Mouse (Mus musculus): ENCODE measurements at regions not wholly inside any gene's neighbourhood (a gene's known extent, or its start where the extent isn't known, plus 50 kb on each side); places are given as distances from the start of the nearest gene placed in this dataset.

- 39% methylated on average over 3 of the region's 3 CpGs for WGBS
- ATAC-seq (ENCODE audit: insufficient number of reproducible peaks, low FRiP score, low TSS enrichment, low read depth) (no peak), DNase-seq (ENCODE audit: low spot score) (no peak)
- H3K4me3 ChIP-seq (ENCODE audit: low read depth, low read length) = no peak overlapping the region
- no peak overlapping the region for H3K4me2 ChIP-seq (ENCODE audit: low read depth, severe bottlenecking)
- H3K9me3 ChIP-seq (ENCODE audit: control insufficient read depth, low read length) = no peaks in the 10 kb centered on the region
- H3K4me1 ChIP-seq (ENCODE audit: control insufficient read depth, insufficient read depth, low read length) = 0 out of 2 replicates have a peak, but pooled peaks cover 2% of the 10 kb centered on the region
- no peak overlapping the region for H3K27ac ChIP-seq (replicated peaks; ENCODE audit: low read depth, low read length)
- H3K36me3 ChIP-seq (ENCODE audit: control insufficient read depth, insufficient read depth, low read length) = no peaks in the 10 kb centered on the region
- no peak overlapping the region for H3K9ac ChIP-seq (ENCODE audit: low read length)
- H3K27me3 ChIP-seq (ENCODE audit: control insufficient read depth, insufficient read depth, low read length) = no peaks in the 10 kb centered on the region
These were observed 138.4 kb upstream of the Eya4 start for GRCm38 (mm10) chr10:23488996-23489395.

DNA sequence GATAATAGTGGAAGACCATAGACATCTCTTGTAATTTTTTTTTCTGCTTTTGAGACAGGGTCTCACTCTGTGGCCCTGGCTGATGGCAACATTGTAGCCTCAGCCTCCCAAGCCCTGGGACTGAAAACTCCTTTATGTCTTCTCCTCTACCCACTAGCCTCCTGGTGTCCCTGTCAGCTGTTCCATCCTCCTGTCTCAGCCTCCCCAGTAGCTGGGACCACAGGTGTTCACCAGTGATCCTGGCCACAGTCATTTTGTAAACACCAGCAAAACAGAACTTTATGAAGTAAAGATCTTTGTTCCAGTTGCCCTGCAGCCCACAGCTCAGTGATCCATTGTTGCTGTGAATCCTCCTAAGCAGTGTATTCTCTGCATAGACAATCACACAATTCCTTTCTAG lies 129.9 kb upstream of the Eya4 start:
- Histone ChIP-seq H3K9me3 (ENCODE audit: control insufficient read depth, low read length) (no peaks in the 10 kb centered on the region), H3K4me1 (ENCODE audit: control insufficient read depth, insufficient read depth, low read length) (no peaks in the 10 kb centered on the region), H3K36me3 (ENCODE audit: control insufficient read depth, insufficient read depth, low read length) (no peaks in the 10 kb centered on the region), H3K9ac (ENCODE audit: low read length) (no peak overlapping the region), H3K4me2 (ENCODE audit: low read depth, severe bottlenecking) (no peak overlapping the region), H3K27ac (replicated peaks; ENCODE audit: low read depth, low read length) (no peak overlapping the region), H3K27me3 (ENCODE audit: control insufficient read depth, insufficient read depth, low read length) (no peaks in the 10 kb centered on the region), H3K4me3 (ENCODE audit: low read depth, low read length) (no peak overlapping the region)
- no peak for ATAC-seq (ENCODE audit: insufficient number of reproducible peaks, low FRiP score, low TSS enrichment, low read depth)
- DNase-seq (ENCODE audit: low spot score) = no peak

DNA sequence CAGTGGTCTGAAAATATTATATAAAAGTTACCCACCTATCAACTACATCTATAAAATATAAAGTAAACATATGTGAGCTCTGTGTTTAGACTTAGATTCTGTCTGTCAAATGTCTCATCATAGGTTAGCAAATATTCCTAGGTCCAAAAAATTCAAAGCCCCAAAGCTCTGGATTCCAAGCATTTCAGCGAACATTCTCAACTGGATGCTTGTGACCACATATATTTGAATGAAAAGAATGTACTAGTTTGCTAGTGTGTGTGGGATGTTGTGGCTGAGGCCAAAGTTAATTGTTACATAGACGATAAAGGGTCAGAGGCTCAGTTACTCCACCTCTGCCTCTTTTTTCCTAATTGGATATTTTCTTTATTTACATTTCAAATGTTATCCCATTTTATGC lies 128.3 kb upstream of the Eya4 start:
- no peaks in the 10 kb centered on the region for H3K36me3 ChIP-seq (ENCODE audit: control insufficient read depth, insufficient read depth, low read length)
- no peak for ATAC-seq (ENCODE audit: insufficient number of reproducible peaks, low FRiP score, low TSS enrichment, low read depth)
- no peak overlapping the region for H3K9ac ChIP-seq (ENCODE audit: low read length)
- no peak overlapping the region for H3K4me3 ChIP-seq (ENCODE audit: low read depth, low read length)
- no peaks in the 10 kb centered on the region for H3K27me3 ChIP-seq (ENCODE audit: control insufficient read depth, insufficient read depth, low read length)
- H3K4me2 ChIP-seq (ENCODE audit: low read depth, severe bottlenecking) = no peak overlapping the region
- WGBS = 93% methylated on average over 2 of the region's 2 CpGs
- no peak for DNase-seq (ENCODE audit: low spot score)
- no peaks in the 10 kb centered on the region for H3K4me1 ChIP-seq (ENCODE audit: control insufficient read depth, insufficient read depth, low read length)
- H3K27ac ChIP-seq (replicated peaks; ENCODE audit: low read depth, low read length) = no peak overlapping the region
- H3K9me3 ChIP-seq (ENCODE audit: control insufficient read depth, low read length) = no peaks in the 10 kb centered on the region

DNA sequence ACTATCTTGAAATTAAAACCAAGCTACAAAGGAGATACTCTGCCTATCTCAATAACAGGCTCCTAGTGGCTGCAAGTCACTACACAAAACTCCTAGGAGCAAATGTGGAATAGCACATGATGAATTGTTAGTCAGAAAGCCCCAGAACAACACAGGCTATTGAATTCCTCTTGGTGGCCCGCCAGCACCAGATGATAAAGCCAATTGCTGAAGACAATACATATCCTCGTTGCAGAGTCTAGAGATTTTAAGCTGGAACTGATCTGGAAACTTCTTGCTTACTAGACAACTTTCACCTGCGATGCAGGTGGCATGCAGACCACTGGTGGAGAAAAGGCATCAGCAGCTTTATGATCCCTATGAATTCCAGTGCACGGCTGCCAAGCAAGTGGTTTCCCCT lies 126.5 kb upstream of the Eya4 start:
- Histone ChIP-seq H3K27me3 (ENCODE audit: control insufficient read depth, insufficient read depth, low read length) (no peaks in the 10 kb centered on the region), H3K9ac (ENCODE audit: low read length) (no peak overlapping the region), H3K36me3 (ENCODE audit: control insufficient read depth, insufficient read depth, low read length) (no peaks in the 10 kb centered on the region), H3K4me3 (ENCODE audit: low read depth, low read length) (no peak overlapping the region), H3K4me1 (ENCODE audit: control insufficient read depth, insufficient read depth, low read length) (no peaks in the 10 kb centered on the region), H3K27ac (replicated peaks; ENCODE audit: low read depth, low read length) (no peak overlapping the region), H3K9me3 (ENCODE audit: control insufficient read depth, low read length) (no peaks in the 10 kb centered on the region), H3K4me2 (ENCODE audit: low read depth, severe bottlenecking) (no peak overlapping the region)
- DNase-seq (ENCODE audit: low spot score) (no peak), ATAC-seq (ENCODE audit: insufficient number of reproducible peaks, low FRiP score, low TSS enrichment, low read depth) (no peak)
- WGBS = 85% methylated on average over 4 of the region's 4 CpGs

GRCm38 (mm10) chr10:23450997-23451396 lies 100.4 kb upstream of the Eya4 start:
- no peak for ATAC-seq (ENCODE audit: insufficient number of reproducible peaks, low FRiP score, low TSS enrichment, low read depth)
- H3K27me3 ChIP-seq (ENCODE audit: control insufficient read depth, insufficient read depth, low read length) = no peaks in the 10 kb centered on the region
- no peak overlapping the region for H3K27ac ChIP-seq (replicated peaks; ENCODE audit: low read depth, low read length)
- peak; percentile 43 for DNase-seq (ENCODE audit: low spot score)
- H3K9ac ChIP-seq (ENCODE audit: low read length) = no peak overlapping the region
- H3K4me3 ChIP-seq (ENCODE audit: low read depth, low read length) = no peak overlapping the region
- 92% methylated on average over 3 of the region's 3 CpGs for WGBS
- no peaks in the 10 kb centered on the region for H3K9me3 ChIP-seq (ENCODE audit: control insufficient read depth, low read length)
- H3K4me1 ChIP-seq (ENCODE audit: control insufficient read depth, insufficient read depth, low read length) = peaks cover 16% of the 10 kb centered on the region
- no peaks in the 10 kb centered on the region for H3K36me3 ChIP-seq (ENCODE audit: control insufficient read depth, insufficient read depth, low read length)
- H3K4me2 ChIP-seq (ENCODE audit: low read depth, severe bottlenecking) = no peak overlapping the region

GRCm38 (mm10) chr10:23450647-23450979 lies 100.0 kb upstream of the Eya4 start:
- no peaks in the 10 kb centered on the region for H3K36me3 ChIP-seq (ENCODE audit: control insufficient read depth, insufficient read depth, low read length)
- H3K4me2 ChIP-seq (ENCODE audit: low read depth, severe bottlenecking) = no peak overlapping the region
- no peak for DNase-seq (ENCODE audit: low spot score)
- ATAC-seq (ENCODE audit: insufficient number of reproducible peaks, low FRiP score, low TSS enrichment, low read depth) = no peak
- H3K27ac ChIP-seq (replicated peaks; ENCODE audit: low read depth, low read length) = 0 out of 2 replicates have a peak overlapping the region, but pooled peaks have one; percentile 1
- no peak overlapping the region for H3K4me3 ChIP-seq (ENCODE audit: low read depth, low read length)
- no peak overlapping the region for H3K9ac ChIP-seq (ENCODE audit: low read length)
- H3K4me1 ChIP-seq (ENCODE audit: control insufficient read depth, insufficient read depth, low read length) = peaks cover 16% of the 10 kb centered on the region
- 67% methylated on average over 3 of the region's 3 CpGs for WGBS
- H3K27me3 ChIP-seq (ENCODE audit: control insufficient read depth, insufficient read depth, low read length) = no peaks in the 10 kb centered on the region
- no peaks in the 10 kb centered on the region for H3K9me3 ChIP-seq (ENCODE audit: control insufficient read depth, low read length)

- 24% methylated on average over 19 of the region's 19 CpGs for WGBS
- ATAC-seq (ENCODE audit: insufficient number of reproducible peaks, low FRiP score, low TSS enrichment, low read depth) = peak; percentile 67
- no peak overlapping the region for H3K4me3 ChIP-seq (ENCODE audit: low read depth, low read length)
These were observed 99.5 kb upstream of the Eya4 start for GRCm38 (mm10) chr10:23449860-23450646.

GRCm38 (mm10) chr10:23448976-23449859 lies 98.6 kb upstream of the Eya4 start:
- H3K27ac ChIP-seq (replicated peaks; ENCODE audit: low read depth, low read length) = no peak overlapping the region; the same call in 1 of the 2 replicates
- no peak overlapping the region; the same call in 1 of the 2 replicates for H3K9ac ChIP-seq (ENCODE audit: low read length)
- DNase-seq (ENCODE audit: low spot score) (peak; percentile 56), ATAC-seq (ENCODE audit: insufficient number of reproducible peaks, low FRiP score, low TSS enrichment, low read depth) (peak; percentile 85)
- WGBS = 27% methylated on average over 16 of the region's 16 CpGs
- H3K4me2 ChIP-seq (ENCODE audit: low read depth, severe bottlenecking) = peak overlapping the region; percentile 33
- no peak overlapping the region for H3K4me3 ChIP-seq (ENCODE audit: low read depth, low read length)
- no peaks in the 10 kb centered on the region for H3K9me3 ChIP-seq (ENCODE audit: control insufficient read depth, low read length)
- no peaks in the 10 kb centered on the region for H3K36me3 ChIP-seq (ENCODE audit: control insufficient read depth, insufficient read depth, low read length)
- H3K27me3 ChIP-seq (ENCODE audit: control insufficient read depth, insufficient read depth, low read length) = no peaks in the 10 kb centered on the region
- H3K4me1 ChIP-seq (ENCODE audit: control insufficient read depth, insufficient read depth, low read length) = peaks cover 16% of the 10 kb centered on the region

More at GRCm38 (mm10) chr10:23449860-23450646, 99.5 kb upstream of the Eya4 start:
- Histone ChIP-seq H3K4me1 (ENCODE audit: control insufficient read depth, insufficient read depth, low read length) (peaks cover 16% of the 10 kb centered on the region), H3K9me3 (ENCODE audit: control insufficient read depth, low read length) (no peaks in the 10 kb centered on the region), H3K36me3 (ENCODE audit: control insufficient read depth, insufficient read depth, low read length) (no peaks in the 10 kb centered on the region), H3K4me2 (ENCODE audit: low read depth, severe bottlenecking) (peak overlapping the region; percentile 33), H3K27me3 (ENCODE audit: control insufficient read depth, insufficient read depth, low read length) (no peaks in the 10 kb centered on the region), H3K9ac (ENCODE audit: low read length) (peak overlapping the region; percentile 37; the same call in 1 of the 2 replicates), H3K27ac (replicated peaks; ENCODE audit: low read depth, low read length) (peak overlapping the region; percentile 1; the same call in 1 of the 2 replicates)
- DNase-seq (ENCODE audit: low spot score) = peak; percentile 63

Measured in limb, embryonic 11.5 days (tissue).